Mouse (Mus musculus) layer of hippocampus, adult 9-11 months (tissue): ENCODE measurements around the gene AA986860.

Source experiments
- DNase-seq: peaks from one replicate; pipeline ENCODE4 v3.0.0; 2022

Gene AA986860

GRCm38 (mm10) chr1:130779867-130780266, 48.1 kb downstream of the AA986860 start:
- DNase-seq = no peak

DNA sequence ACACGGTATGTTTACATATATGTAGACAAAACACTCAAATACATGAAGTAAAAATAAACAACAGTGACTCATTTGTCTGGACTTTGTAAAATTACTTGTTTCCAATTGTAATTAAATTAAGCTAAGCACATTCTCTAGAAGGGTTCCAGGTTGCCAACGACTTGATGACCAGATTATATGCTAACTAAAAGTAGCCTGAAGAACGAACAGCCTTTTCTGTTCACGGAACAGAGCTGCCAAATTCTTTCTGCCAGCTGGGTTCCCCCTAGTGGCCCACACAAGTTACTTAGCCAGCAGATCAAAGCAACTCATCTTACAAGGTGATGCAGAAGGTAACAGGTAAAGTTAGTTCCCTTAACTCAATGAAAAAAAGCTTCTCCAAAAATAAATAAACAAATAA, 52.3 kb downstream of the AA986860 start:
- DNase-seq = no peak

DNA sequence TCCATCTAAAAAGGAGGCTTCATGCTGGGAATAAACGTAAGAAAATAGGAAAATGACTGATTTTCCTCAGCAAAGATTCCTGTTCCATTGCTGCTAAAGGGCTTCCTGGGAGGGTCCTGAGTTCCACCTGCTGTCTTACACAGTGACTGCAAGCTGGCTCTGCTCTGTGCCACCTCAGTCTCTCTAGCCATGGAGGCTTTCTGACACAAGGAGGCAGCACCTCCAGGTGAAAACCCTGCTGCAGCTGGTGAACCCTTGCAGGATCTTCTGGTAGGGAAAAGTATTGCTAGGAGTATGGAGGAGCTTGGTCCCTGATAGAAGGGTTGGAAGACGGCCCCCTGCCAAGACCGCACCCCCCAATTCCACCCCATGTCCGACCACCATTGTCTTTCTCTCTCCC, 55.2 kb downstream of the AA986860 start:
- no peak for DNase-seq

GRCm38 (mm10) chr1:130789512-130790451, 58.0 kb downstream of the AA986860 start:
- DNase-seq = no peak
